Mouse (Mus musculus) ES-E14 (cell line): ENCODE measurements around the gene Aldh16a1.

ENCODE experiments used
- ZC3H11A ChIP-seq: IDR thresholded peaks from 2 replicates; pipeline ENCODE4 v1.6.1; 2012; ENCODE audit warnings: low read depth, mild to moderate bottlenecking, inconsistent platforms, low read length, borderline replicate concordance
- ZNF384 ChIP-seq: IDR thresholded peaks from 2 replicates; pipeline ENCODE4 v1.6.1; 2012; ENCODE audit warnings: low read depth, low read length, inconsistent platforms

DNA sequence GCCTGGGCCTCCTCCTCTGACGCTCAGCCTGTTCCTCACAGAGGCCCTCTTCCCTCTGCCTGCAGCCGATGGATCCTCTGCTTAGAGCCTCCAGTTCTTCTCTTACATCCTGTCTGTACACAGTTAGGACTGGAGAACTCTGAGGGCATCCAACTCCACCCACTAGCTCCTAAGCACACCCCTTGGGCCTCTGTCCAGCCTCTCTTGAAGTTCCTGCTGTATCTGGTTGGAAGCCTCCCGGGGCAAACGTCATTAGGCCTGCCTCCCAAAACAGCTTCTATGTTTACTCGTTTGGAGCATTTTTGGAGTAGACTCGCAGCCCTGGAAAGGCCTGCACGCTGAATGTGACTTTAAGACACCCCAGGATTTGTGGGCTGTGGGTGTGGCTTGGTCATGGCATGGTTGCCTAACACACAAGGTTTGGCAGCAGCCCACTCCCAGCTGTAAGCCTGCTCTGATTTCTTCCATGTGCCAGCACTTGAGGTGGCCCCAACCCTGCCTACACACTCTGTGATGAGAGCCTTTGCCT lies 50.7 kb downstream of the Aldh16a1 start, which contains the start of gene Fcgrt:
- TF ChIP-seq ZC3H11A (no peak), ZNF384 (no peak)
